Mouse (Mus musculus): ENCODE results near the gene Itln1. TPM values are rescaled to one million over a fixed set of nuclear protein-coding genes. Genes with fewer than 3 reads are reported as not detected.

The Itln1 gene
- polyA plus RNA-seq, 1 experiment = not detected

DNA sequence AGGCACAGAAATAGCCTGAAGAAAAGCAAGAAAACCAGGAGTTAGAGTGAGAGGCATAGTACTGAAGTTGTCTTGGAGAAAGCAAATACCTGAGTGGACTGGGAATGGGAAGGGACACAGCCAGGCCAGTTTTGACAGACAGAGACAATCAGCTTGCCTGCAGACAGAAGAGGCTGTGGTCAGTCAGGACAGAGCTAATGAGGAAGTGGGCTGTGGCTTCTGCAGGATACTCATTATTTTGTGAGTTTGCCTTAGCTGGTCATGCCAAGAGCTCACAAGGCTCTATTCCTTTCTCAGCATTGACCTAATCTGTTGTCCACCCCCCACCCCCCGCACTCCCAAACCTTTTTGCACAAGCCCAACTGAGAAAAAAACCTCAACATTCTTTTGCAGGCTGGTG is 26.1 kb upstream of the Itln1 start:
- Histone ChIP-seq H3K79me2 (ENCODE audit: control insufficient read depth, insufficient read depth) (no peaks in the 10 kb centered on the region), H3K4me3 (no peak overlapping the region), H3K27me3 (ENCODE audit: control insufficient read depth, insufficient read depth, insufficient read length) (no peaks in the 10 kb centered on the region), H3K36me3 (ENCODE audit: control insufficient read depth, insufficient read depth) (no peaks in the 10 kb centered on the region), H3ac (ENCODE audit: control insufficient read depth, insufficient read length) (no peak overlapping the region), H3K4me2 (ENCODE audit: low read depth) (no peak overlapping the region)
- no peak for TF ChIP-seq SRF (IDR thresholded peaks at IDR 0.05; ENCODE audit: control insufficient read depth, insufficient read length, low read depth)
- TF ChIP-seq POLR2AphosphoS2 (IDR thresholded peaks at IDR 0.05; ENCODE audit: insufficient read length, low read depth) = no peak
- TF ChIP-seq MYOD1 (IDR thresholded peaks at IDR 0.05; ENCODE audit: control insufficient read depth in 1 of 3, insufficient read length in 2 of 3, low read depth in 2 of 3) = no peak
- TF ChIP-seq MYOG (IDR thresholded peaks at IDR 0.05; ENCODE audit: control insufficient read depth in 1 of 3, insufficient read depth in 1 of 3, insufficient read length in 2 of 3, low read depth in 2 of 3) = no peak
- TF ChIP-seq POLR2A (IDR thresholded peaks at IDR 0.05; ENCODE audit: insufficient read length, low read depth) = no peak
- TF ChIP-seq MAX (IDR thresholded peaks at IDR 0.05; ENCODE audit: low read depth) = no peak
- TF ChIP-seq USF1 (IDR thresholded peaks at IDR 0.05; ENCODE audit: low read depth) = no peak
- no peak for TF ChIP-seq CEBPB (IDR thresholded peaks at IDR 0.05; ENCODE audit: insufficient read depth, poor library complexity, severe bottlenecking)
- TF ChIP-seq REST (IDR thresholded peaks at IDR 0.05; ENCODE audit: insufficient read depth, insufficient read length) = no peak

DNA sequence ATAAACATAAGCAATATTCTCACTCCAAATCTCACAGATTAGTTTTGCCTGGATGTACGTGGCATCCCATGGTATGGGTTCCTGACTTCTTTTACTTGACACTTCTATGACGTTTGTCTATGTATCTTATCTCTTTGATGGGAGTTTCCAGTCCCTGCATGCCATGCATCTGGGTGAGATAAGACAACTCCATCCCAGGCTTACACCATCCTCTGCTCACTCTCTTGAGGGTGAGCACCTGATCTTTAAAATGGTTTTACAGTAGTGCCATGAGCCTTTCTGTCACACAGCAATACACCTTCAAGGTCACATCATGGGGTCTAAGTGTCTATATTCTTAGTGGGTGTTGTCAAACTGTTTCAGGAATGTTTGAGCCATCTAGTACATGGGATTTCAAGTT is 25.2 kb upstream of the Itln1 start:
- H3K4me3 ChIP-seq = no peak overlapping the region
- H3K36me3 ChIP-seq (ENCODE audit: control insufficient read depth, insufficient read depth) = no peaks in the 10 kb centered on the region
- TF ChIP-seq POLR2A (IDR thresholded peaks at IDR 0.05; ENCODE audit: insufficient read length, low read depth) (no peak), POLR2AphosphoS2 (IDR thresholded peaks at IDR 0.05; ENCODE audit: insufficient read length, low read depth) (no peak), MYOD1 (IDR thresholded peaks at IDR 0.05; ENCODE audit: control insufficient read depth in 1 of 3, insufficient read length in 2 of 3, low read depth in 2 of 3) (no peak), E2F4 (IDR thresholded peaks at IDR 0.05; ENCODE audit: insufficient read depth) (no peak), USF1 (IDR thresholded peaks at IDR 0.05; ENCODE audit: low read depth) (no peak), TCF12 (IDR thresholded peaks at IDR 0.05; ENCODE audit: insufficient read depth, poor library complexity, severe bottlenecking) (no peak), REST (IDR thresholded peaks at IDR 0.05; ENCODE audit: insufficient read depth, insufficient read length) (no peak)
- no peaks in the 10 kb centered on the region for H3K79me2 ChIP-seq (ENCODE audit: control insufficient read depth, insufficient read depth)
- H3K27me3 ChIP-seq (ENCODE audit: control insufficient read depth, insufficient read depth, insufficient read length) = no peaks in the 10 kb centered on the region
- H3ac ChIP-seq (ENCODE audit: control insufficient read depth, insufficient read length) = no peak overlapping the region
- H3K4me2 ChIP-seq (ENCODE audit: low read depth) = no peak overlapping the region

DNA sequence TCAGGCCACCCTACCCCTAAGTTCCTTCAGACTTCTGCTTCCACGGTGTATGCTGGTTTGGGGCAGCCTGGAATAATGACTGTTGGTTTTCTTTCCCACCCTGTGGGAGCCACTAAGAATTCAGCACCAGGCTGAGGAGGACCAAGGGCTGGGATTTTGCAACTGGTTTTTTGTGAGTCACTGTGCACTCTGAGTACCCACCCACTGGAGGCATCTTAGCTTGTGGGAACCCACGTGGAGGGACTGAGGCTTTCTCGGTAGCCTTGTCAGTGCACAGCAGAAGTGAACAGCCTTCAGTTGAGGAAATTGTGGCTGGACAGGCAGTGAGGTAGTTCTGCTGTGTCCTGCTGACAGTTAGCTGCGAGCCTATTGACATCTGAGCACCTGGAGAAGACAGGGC is 23.8 kb upstream of the Itln1 start, which contains the start of gene Cd244a:
Gene Cd244a (plus strand): TSS at position 296 of the 400 bp plus-strand sequence.
- H3K79me2 ChIP-seq (ENCODE audit: control insufficient read depth, insufficient read depth) = no peaks in the 10 kb centered on the region
- H3K36me3 ChIP-seq (ENCODE audit: control insufficient read depth, insufficient read depth) = no peaks in the 10 kb centered on the region
- no peak within 1 kb of the TSS for H3K4me3 ChIP-seq
- TF ChIP-seq POLR2AphosphoS2 (IDR thresholded peaks at IDR 0.05; ENCODE audit: insufficient read length, low read depth) = no peak
- TF ChIP-seq SRF (IDR thresholded peaks at IDR 0.05; ENCODE audit: control insufficient read depth, insufficient read length, low read depth) = no peak
- no peak for TF ChIP-seq E2F4 (IDR thresholded peaks at IDR 0.05; ENCODE audit: insufficient read depth)
- no peak for TF ChIP-seq MYOD1 (IDR thresholded peaks at IDR 0.05; ENCODE audit: control insufficient read depth in 1 of 3, insufficient read length in 2 of 3, low read depth in 2 of 3)
- TF ChIP-seq MYOG (IDR thresholded peaks at IDR 0.05; ENCODE audit: control insufficient read depth in 1 of 3, insufficient read depth in 1 of 3, insufficient read length in 2 of 3, low read depth in 2 of 3) = no peak
- TF ChIP-seq REST (IDR thresholded peaks at IDR 0.05; ENCODE audit: insufficient read depth, insufficient read length) = no peak
- TF ChIP-seq USF1 (IDR thresholded peaks at IDR 0.05; ENCODE audit: low read depth) = no peak
- TF ChIP-seq MAX (IDR thresholded peaks at IDR 0.05; ENCODE audit: low read depth) = no peak
- TF ChIP-seq POLR2A (IDR thresholded peaks at IDR 0.05; ENCODE audit: insufficient read length, low read depth) = no peak
- no peak for TF ChIP-seq CEBPB (IDR thresholded peaks at IDR 0.05; ENCODE audit: insufficient read depth, poor library complexity, severe bottlenecking)
- no peak for TF ChIP-seq TCF12 (IDR thresholded peaks at IDR 0.05; ENCODE audit: insufficient read depth, poor library complexity, severe bottlenecking)
- TF ChIP-seq TCF3 (IDR thresholded peaks at IDR 0.05; ENCODE audit: insufficient read length, low read depth) = no peak
- H3ac ChIP-seq (ENCODE audit: control insufficient read depth, insufficient read length) = no peak within 1 kb of the TSS
- no peak within 1 kb of the TSS for H3K4me2 ChIP-seq (ENCODE audit: low read depth)
- H3K27me3 ChIP-seq (ENCODE audit: control insufficient read depth, insufficient read depth, insufficient read length) = no peaks in the 10 kb centered on the region

DNA sequence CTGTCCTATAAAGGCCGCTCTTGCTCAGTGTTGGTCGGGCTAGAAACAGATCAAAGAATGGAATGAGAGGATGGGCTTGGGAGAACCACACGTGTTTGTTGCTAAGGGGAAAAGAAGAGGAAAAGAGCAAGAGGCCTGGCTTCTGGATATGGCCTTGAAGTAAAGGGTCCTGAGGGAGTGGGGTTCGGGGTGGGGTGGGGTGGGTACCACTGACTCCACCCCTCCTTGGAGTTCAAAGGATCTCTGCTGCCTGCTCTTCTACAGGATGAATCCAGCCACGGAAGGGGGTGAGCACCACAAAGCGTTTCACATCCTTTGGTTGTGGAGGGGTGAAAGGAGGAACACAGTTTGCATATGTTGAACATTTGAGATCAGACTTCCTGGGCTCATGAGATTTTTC is 23.3 kb upstream of the Itln1 start:
- Histone ChIP-seq H3K4me2 (ENCODE audit: low read depth) (no peak overlapping the region), H3K4me3 (no peak overlapping the region), H3K36me3 (ENCODE audit: control insufficient read depth, insufficient read depth) (no peaks in the 10 kb centered on the region), H3K79me2 (ENCODE audit: control insufficient read depth, insufficient read depth) (no peaks in the 10 kb centered on the region), H3ac (ENCODE audit: control insufficient read depth, insufficient read length) (no peak overlapping the region), H3K27me3 (ENCODE audit: control insufficient read depth, insufficient read depth, insufficient read length) (no peaks in the 10 kb centered on the region)
- TF ChIP-seq CEBPB (IDR thresholded peaks at IDR 0.05; ENCODE audit: insufficient read depth, poor library complexity, severe bottlenecking) = no peak
- TF ChIP-seq MYOD1 (IDR thresholded peaks at IDR 0.05; ENCODE audit: control insufficient read depth in 1 of 3, insufficient read length in 2 of 3, low read depth in 2 of 3) = no peak
- no peak for TF ChIP-seq USF1 (IDR thresholded peaks at IDR 0.05; ENCODE audit: low read depth)
- no peak for TF ChIP-seq E2F4 (IDR thresholded peaks at IDR 0.05; ENCODE audit: insufficient read depth)
- TF ChIP-seq MAX (IDR thresholded peaks at IDR 0.05; ENCODE audit: low read depth) = no peak
- no peak for TF ChIP-seq POLR2AphosphoS2 (IDR thresholded peaks at IDR 0.05; ENCODE audit: insufficient read length, low read depth)
- no peak for TF ChIP-seq MYOG (IDR thresholded peaks at IDR 0.05; ENCODE audit: control insufficient read depth in 1 of 3, insufficient read depth in 1 of 3, insufficient read length in 2 of 3, low read depth in 2 of 3)
- TF ChIP-seq TCF12 (IDR thresholded peaks at IDR 0.05; ENCODE audit: insufficient read depth, poor library complexity, severe bottlenecking) = no peak
- TF ChIP-seq SRF (IDR thresholded peaks at IDR 0.05; ENCODE audit: control insufficient read depth, insufficient read length, low read depth) = no peak
- no peak for TF ChIP-seq POLR2A (IDR thresholded peaks at IDR 0.05; ENCODE audit: insufficient read length, low read depth)

DNA sequence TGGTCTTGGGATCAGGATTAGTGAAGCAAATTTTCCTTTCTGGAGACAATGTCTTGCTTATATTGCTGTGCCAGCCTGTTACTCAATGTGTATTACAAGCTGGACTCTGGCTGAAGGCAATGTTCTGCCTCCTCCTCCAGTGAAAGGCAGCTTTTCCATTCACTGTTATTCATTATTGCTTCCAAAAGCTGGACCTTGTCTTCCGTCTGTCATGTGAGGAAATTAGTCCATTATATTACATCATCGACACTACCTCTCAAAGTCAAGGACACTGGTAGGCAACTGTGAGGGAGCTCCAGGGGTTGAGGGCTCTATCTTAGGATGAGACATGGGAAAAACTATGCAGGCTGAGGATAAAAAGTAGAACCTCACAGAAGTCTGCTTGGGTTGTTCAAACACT is 21.3 kb upstream of the Itln1 start:
- H3K79me2 ChIP-seq (ENCODE audit: control insufficient read depth, insufficient read depth) = no peaks in the 10 kb centered on the region
- no peak overlapping the region for H3ac ChIP-seq (ENCODE audit: control insufficient read depth, insufficient read length)
- no peaks in the 10 kb centered on the region for H3K27me3 ChIP-seq (ENCODE audit: control insufficient read depth, insufficient read depth, insufficient read length)
- H3K4me3 ChIP-seq = no peak overlapping the region
- TF ChIP-seq TCF3 (IDR thresholded peaks at IDR 0.05; ENCODE audit: insufficient read length, low read depth) (no peak), SRF (IDR thresholded peaks at IDR 0.05; ENCODE audit: control insufficient read depth, insufficient read length, low read depth) (no peak), POLR2A (IDR thresholded peaks at IDR 0.05; ENCODE audit: insufficient read length, low read depth) (no peak)
- no peak overlapping the region for H3K4me2 ChIP-seq (ENCODE audit: low read depth)
- H3K36me3 ChIP-seq (ENCODE audit: control insufficient read depth, insufficient read depth) = no peaks in the 10 kb centered on the region

All from myocyte (in vitro differentiated cells).